Mouse (Mus musculus) thymus, adult 2 months (tissue): Measurements from ENCODE around the gene Dcaf4. TPM values are rescaled to one million over a fixed set of nuclear protein-coding genes. Genes with fewer than 3 reads are reported as not detected.
A peak's percentile ranks its signal among the peaks of the same experiment; 100 is the strongest.

Source experiments
- DNase-seq: peaks from one replicate; pipeline ENCODE4 v3.0.0; 2021
- H3K27ac ChIP-seq: fragments of 200-500 bp; 2 replicates; pipeline ENCODE4 v1.5.1; 2012; ENCODE audit warnings: low read length, control low read depth; ENCODE audit not compliant: control insufficient read depth, insufficient read depth
- H3K27me3 ChIP-seq: fragments of 200-500 bp; 2 replicates; pipeline ENCODE4 v1.6.1; 2012; ENCODE audit warnings: mild to moderate bottlenecking, low read length, moderate library complexity, mixed read lengths; ENCODE audit not compliant: control insufficient read depth, insufficient read depth
- H3K36me3 ChIP-seq: fragments of 200-500 bp; 2 replicates; pipeline ENCODE4 v1.6.1; 2012; ENCODE audit warnings: mild to moderate bottlenecking, low read length, moderate library complexity; ENCODE audit not compliant: control insufficient read depth, insufficient read depth
- H3K4me1 ChIP-seq: fragments of 200-500 bp; replicated peaks from 2 replicates; pipeline ENCODE4 v1.6.1; 2012; ENCODE audit warnings: low read length; ENCODE audit not compliant: control insufficient read depth, insufficient read depth
- H3K4me3 ChIP-seq: fragments of 200-500 bp; 2 replicates; pipeline ENCODE4 v1.5.1; 2012; ENCODE audit warnings: mild to moderate bottlenecking, low read length, control low read depth, moderate library complexity; ENCODE audit not compliant: control insufficient read depth, insufficient read depth
- CTCF ChIP-seq: fragments of 200-500 bp; IDR thresholded peaks from 2 replicates; pipeline ENCODE4 v1.5.1; 2012; ENCODE audit warnings: mild to moderate bottlenecking, control low read depth, low read length, moderate library complexity, borderline replicate concordance; ENCODE audit not compliant: control insufficient read depth, poor library complexity, insufficient read depth; ENCODE audit errors: extremely low read depth
- POLR2A ChIP-seq: fragments of 200-500 bp; IDR thresholded peaks from 2 replicates; pipeline ENCODE4 v1.6.1; 2012; ENCODE audit warnings: mild to moderate bottlenecking, low read length, control low read depth, moderate library complexity; ENCODE audit not compliant: control insufficient read depth, poor library complexity, insufficient read depth; ENCODE audit errors: extremely low read depth
- WGBS: fragments of 180-500 bp; shearing (Covaris S2); methylation state at CpG from one replicate; pipeline ENCODE4 v1.1.7; 2018; 5-methylcytosine and 5-hydroxymethylcytosine counted together
- polyA plus RNA-seq: library from polyadenylated mRNA; depleted of rRNA; stranded (reverse); fragments of >200 nt; gene quantifications from 2 replicates; pipeline ENCODE4 v1.2.3, GENCODE M21; 2012

Dcaf4 gene
- polyA plus RNA-seq, 1 experiment: 36.6 TPM

- H3K27ac ChIP-seq: no peak within 1 kb of the TSS
- 0 out of 2 replicates have a peak, but pooled peaks have one; percentile 26 for TF ChIP-seq CTCF
- TF ChIP-seq POLR2A: no peak
- under 1% methylated on average over 31 of the region's 31 CpGs for WGBS
- peak; percentile 89 for DNase-seq
- no peaks in the 10 kb centered on the region for H3K36me3 ChIP-seq
- peaks cover 20% of the 10 kb centered on the region for H3K4me1 ChIP-seq
- H3K4me3 ChIP-seq: peak within 1 kb of the TSS; percentile 57
- peaks cover 32% of the 10 kb centered on the region for H3K27me3 ChIP-seq
Measured at GRCm38 (mm10) chr12:83487476-83487991, 32.7 kb upstream of the Dcaf4 start, which contains the start of gene Dpf3. Gene Dpf3 (minus strand): TSS chr12:83487716.

DNA sequence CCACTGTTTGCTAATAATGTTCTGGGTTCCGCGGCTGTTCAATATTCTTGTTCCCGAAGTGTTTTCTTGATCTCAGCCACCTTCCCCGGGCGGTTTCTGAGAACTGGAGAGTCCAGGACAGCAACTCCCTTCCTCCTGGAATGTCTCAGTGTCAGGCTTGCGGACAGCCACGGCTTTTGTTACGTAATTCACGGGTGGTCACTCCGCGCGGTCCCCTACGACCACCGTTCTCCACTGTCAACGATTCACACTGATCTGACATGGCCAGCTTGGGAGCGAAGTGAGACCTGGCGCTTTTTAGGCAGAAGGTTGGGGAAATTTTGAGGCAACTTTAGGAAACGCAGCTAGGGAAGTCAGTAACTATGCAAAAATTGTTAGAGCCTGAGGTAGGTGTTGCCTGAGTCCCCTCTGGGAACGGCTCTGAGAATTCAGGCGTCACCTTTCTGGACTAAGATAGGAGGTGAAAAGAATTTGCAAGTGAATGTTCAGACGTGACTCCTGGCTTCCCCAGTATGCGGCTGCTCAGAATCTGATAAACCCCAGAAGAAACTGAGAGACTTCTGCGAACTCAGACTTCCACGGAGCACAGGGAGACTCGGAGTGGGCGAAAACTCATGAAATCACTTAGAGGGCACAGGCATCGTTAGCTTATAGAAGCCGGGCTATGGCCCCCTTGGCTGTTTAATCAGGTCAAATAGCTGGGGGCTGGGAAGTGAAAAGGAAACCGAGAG lies 31.9 kb upstream of the Dcaf4 start:
- no peak overlapping the region for H3K27ac ChIP-seq
- peak; percentile 3 for DNase-seq
- H3K36me3 ChIP-seq: no peaks in the 10 kb centered on the region
- H3K4me3 ChIP-seq: no peak overlapping the region
- no peak for TF ChIP-seq CTCF
- TF ChIP-seq POLR2A: no peak
- H3K27me3 ChIP-seq: peaks cover 32% of the 10 kb centered on the region
- WGBS: 3% methylated on average over 29 of the region's 29 CpGs
- peaks cover 20% of the 10 kb centered on the region for H3K4me1 ChIP-seq

DNA sequence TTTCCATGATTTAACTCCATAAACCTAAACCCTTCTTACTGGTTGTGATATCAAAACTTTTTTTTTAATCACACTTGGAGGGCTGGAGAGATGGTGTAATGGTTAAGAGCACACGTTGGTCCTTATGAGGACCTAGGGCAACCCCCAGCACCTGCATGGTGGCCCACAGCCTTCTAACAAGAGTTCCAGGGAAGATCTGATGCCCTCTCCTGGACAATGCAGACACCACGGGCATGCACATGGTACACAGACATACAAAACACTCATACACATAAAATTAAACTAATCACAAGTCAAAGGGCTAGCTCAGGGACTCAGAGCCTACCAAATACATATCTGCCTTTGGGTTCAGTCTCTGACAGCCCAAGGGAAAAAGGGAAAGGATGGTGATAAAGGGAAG lies 30.5 kb upstream of the Dcaf4 start:
- no peak for DNase-seq
- H3K36me3 ChIP-seq: no peaks in the 10 kb centered on the region
- H3K27ac ChIP-seq: no peak overlapping the region
- TF ChIP-seq CTCF (no peak), POLR2A (no peak)
- H3K4me3 ChIP-seq: no peak overlapping the region
- WGBS: 30% methylated on average over 2 of the region's 2 CpGs
- H3K27me3 ChIP-seq: peaks cover 28% of the 10 kb centered on the region
- peaks cover 20% of the 10 kb centered on the region for H3K4me1 ChIP-seq

- Histone ChIP-seq H3K4me3 (no peak overlapping the region), H3K27me3 (peaks cover 13% of the 10 kb centered on the region), H3K4me1 (peaks cover 10% of the 10 kb centered on the region), H3K36me3 (no peaks in the 10 kb centered on the region), H3K27ac (no peak overlapping the region)
- peak; percentile 10 for DNase-seq
- TF ChIP-seq CTCF (no peak), POLR2A (no peak)
- WGBS: 42% methylated on average over 1 of the region's 1 CpGs
Measured at GRCm38 (mm10) chr12:83491609-83492008, 28.7 kb upstream of the Dcaf4 start.

- H3K36me3 ChIP-seq: no peaks in the 10 kb centered on the region
- 88% methylated on average over 3 of the region's 3 CpGs for WGBS
- DNase-seq: no peak
- no peak for TF ChIP-seq POLR2A
- TF ChIP-seq CTCF: no peak
- H3K27ac ChIP-seq: no peak overlapping the region
- H3K4me1 ChIP-seq: peaks cover 5% of the 10 kb centered on the region
- no peak overlapping the region for H3K4me3 ChIP-seq
- H3K27me3 ChIP-seq: peaks cover 5% of the 10 kb centered on the region
Measured at GRCm38 (mm10) chr12:83492808-83493207, 27.5 kb upstream of the Dcaf4 start.

- no peak overlapping the region for H3K27ac ChIP-seq
- WGBS: 88% methylated on average over 9 of the region's 9 CpGs
Measured at GRCm38 (mm10) chr12:83494196-83494595, 26.1 kb upstream of the Dcaf4 start.

More at GRCm38 (mm10) chr12:83494196-83494595, 26.1 kb upstream of the Dcaf4 start:
- Histone ChIP-seq H3K4me3 (no peak overlapping the region), H3K27me3 (no peaks in the 10 kb centered on the region; the same call in 1 of the 2 replicates), H3K4me1 (no peaks in the 10 kb centered on the region), H3K36me3 (no peaks in the 10 kb centered on the region)
- no peak for DNase-seq
- TF ChIP-seq POLR2A (no peak), CTCF (no peak)
